Mouse (Mus musculus): ENCODE data around the gene Ano2. TPM values are rescaled to one million over a fixed set of nuclear protein-coding genes. Genes with fewer than 3 reads are reported as not detected.

Gene Ano2
- polyA plus RNA-seq, 1 experiment from 2014 or later = 0.70 TPM

- no peak for ATAC-seq (ENCODE audit: low FRiP score)
- 88% methylated on average over 2 of the region's 2 CpGs for WGBS
These were observed 26.3 kb upstream of the Ano2 start for GRCm38 (mm10) chr6:125663906-125664305.

GRCm38 (mm10) chr6:125671835-125672234 lies 18.4 kb upstream of the Ano2 start:
- Histone ChIP-seq H3K9ac (no peak overlapping the region), H3K4me2 (replicated peaks) (no peak overlapping the region), H3K4me3 (replicated peaks; ENCODE audit: low read length) (no peak overlapping the region), H3K4me1 (replicated peaks; ENCODE audit: control insufficient read depth, insufficient read depth, low read length) (no peaks in the 10 kb centered on the region), H3K27ac (no peak overlapping the region), H3K36me3 (replicated peaks; ENCODE audit: control insufficient read depth, insufficient read depth) (no peaks in the 10 kb centered on the region), H3K27me3 (ENCODE audit: control insufficient read depth, insufficient read depth, low read length) (no peaks in the 10 kb centered on the region), H3K9me3 (ENCODE audit: control insufficient read depth, low read length) (no peaks in the 10 kb centered on the region)
- DNase-seq (ENCODE audit: low spot score) = no peak
- no peak for ATAC-seq (ENCODE audit: low FRiP score)
- WGBS = 92% methylated on average over 3 of the region's 3 CpGs

More at GRCm38 (mm10) chr6:125663906-125664305, 26.3 kb upstream of the Ano2 start:
- H3K27me3 ChIP-seq (ENCODE audit: control insufficient read depth, insufficient read depth, low read length) = no peaks in the 10 kb centered on the region
- DNase-seq (ENCODE audit: low spot score) = no peak
- no peak overlapping the region for H3K27ac ChIP-seq
- no peaks in the 10 kb centered on the region for H3K4me1 ChIP-seq (replicated peaks; ENCODE audit: control insufficient read depth, insufficient read depth, low read length)
- H3K4me3 ChIP-seq (replicated peaks; ENCODE audit: low read length) = no peak overlapping the region
- no peaks in the 10 kb centered on the region for H3K36me3 ChIP-seq (replicated peaks; ENCODE audit: control insufficient read depth, insufficient read depth)
- no peak overlapping the region for H3K9ac ChIP-seq
- no peak overlapping the region for H3K4me2 ChIP-seq (replicated peaks)
- H3K9me3 ChIP-seq (ENCODE audit: control insufficient read depth, low read length) = no peaks in the 10 kb centered on the region

GRCm38 (mm10) chr6:125678492-125678891 lies 11.7 kb upstream of the Ano2 start:
- Histone ChIP-seq H3K4me1 (replicated peaks; ENCODE audit: control insufficient read depth, insufficient read depth, low read length) (no peaks in the 10 kb centered on the region), H3K4me3 (replicated peaks; ENCODE audit: low read length) (no peak overlapping the region), H3K9me3 (ENCODE audit: control insufficient read depth, low read length) (no peaks in the 10 kb centered on the region), H3K36me3 (replicated peaks; ENCODE audit: control insufficient read depth, insufficient read depth) (no peaks in the 10 kb centered on the region), H3K9ac (no peak overlapping the region), H3K27me3 (ENCODE audit: control insufficient read depth, insufficient read depth, low read length) (no peaks in the 10 kb centered on the region), H3K4me2 (replicated peaks) (no peak overlapping the region), H3K27ac (no peak overlapping the region)
- no peak for ATAC-seq (ENCODE audit: low FRiP score)
- 79% methylated on average over 1 of the region's 1 CpGs for WGBS
- DNase-seq (ENCODE audit: low spot score) = no peak

- DNase-seq (ENCODE audit: low spot score) (no peak), ATAC-seq (ENCODE audit: low FRiP score) (no peak)
- WGBS = 69% methylated on average over 11 of the region's 11 CpGs
- Histone ChIP-seq H3K4me1 (replicated peaks; ENCODE audit: control insufficient read depth, insufficient read depth, low read length) (no peaks in the 10 kb centered on the region), H3K4me3 (replicated peaks; ENCODE audit: low read length) (no peak overlapping the region), H3K9me3 (ENCODE audit: control insufficient read depth, low read length) (no peaks in the 10 kb centered on the region), H3K27ac (no peak overlapping the region), H3K9ac (no peak overlapping the region), H3K36me3 (replicated peaks; ENCODE audit: control insufficient read depth, insufficient read depth) (no peaks in the 10 kb centered on the region), H3K27me3 (ENCODE audit: control insufficient read depth, insufficient read depth, low read length) (no peaks in the 10 kb centered on the region), H3K4me2 (replicated peaks) (no peak overlapping the region)
These were observed 9.6 kb upstream of the Ano2 start for GRCm38 (mm10) chr6:125680613-125681012.

GRCm38 (mm10) chr6:125685420-125685819 lies 4.8 kb upstream of the Ano2 start:
- Histone ChIP-seq H3K4me3 (replicated peaks; ENCODE audit: low read length) (no peak overlapping the region), H3K36me3 (replicated peaks; ENCODE audit: control insufficient read depth, insufficient read depth) (no peaks in the 10 kb centered on the region), H3K9ac (no peak overlapping the region), H3K27me3 (ENCODE audit: control insufficient read depth, insufficient read depth, low read length) (no peaks in the 10 kb centered on the region), H3K9me3 (ENCODE audit: control insufficient read depth, low read length) (no peaks in the 10 kb centered on the region), H3K27ac (no peak overlapping the region), H3K4me1 (replicated peaks; ENCODE audit: control insufficient read depth, insufficient read depth, low read length) (0 out of 2 replicates have a peak, but pooled peaks cover 4% of the 10 kb centered on the region), H3K4me2 (replicated peaks) (no peak overlapping the region)
- ATAC-seq (ENCODE audit: low FRiP score) (no peak), DNase-seq (ENCODE audit: low spot score) (no peak)

- DNase-seq (ENCODE audit: low spot score) (no peak), ATAC-seq (ENCODE audit: low FRiP score) (no peak)
These were observed 2.2 kb upstream of the Ano2 start for GRCm38 (mm10) chr6:125687986-125688385.

GRCm38 (mm10) chr6:125701146-125701545 lies 10.9 kb downstream of the Ano2 start:
- no peaks in the 10 kb centered on the region for H3K36me3 ChIP-seq (replicated peaks; ENCODE audit: control insufficient read depth, insufficient read depth)
- DNase-seq (ENCODE audit: low spot score) (no peak), ATAC-seq (ENCODE audit: low FRiP score) (no peak)
- H3K4me1 ChIP-seq (replicated peaks; ENCODE audit: control insufficient read depth, insufficient read depth, low read length) = no peaks in the 10 kb centered on the region
- no peak overlapping the region for H3K9ac ChIP-seq
- H3K27ac ChIP-seq = no peak overlapping the region
- H3K4me3 ChIP-seq (replicated peaks; ENCODE audit: low read length) = no peak overlapping the region
- H3K9me3 ChIP-seq (ENCODE audit: control insufficient read depth, low read length) = no peaks in the 10 kb centered on the region
- H3K27me3 ChIP-seq (ENCODE audit: control insufficient read depth, insufficient read depth, low read length) = no peaks in the 10 kb centered on the region
- no peak overlapping the region for H3K4me2 ChIP-seq (replicated peaks)
- 85% methylated on average over 2 of the region's 2 CpGs for WGBS

More at GRCm38 (mm10) chr6:125687986-125688385, 2.2 kb upstream of the Ano2 start:
- H3K27me3 ChIP-seq (ENCODE audit: control insufficient read depth, insufficient read depth, low read length) = 0 out of 2 replicates have a peak, but pooled peaks cover 7% of the 10 kb centered on the region
- no peaks in the 10 kb centered on the region for H3K36me3 ChIP-seq (replicated peaks; ENCODE audit: control insufficient read depth, insufficient read depth)
- no peak overlapping the region for H3K27ac ChIP-seq
- no peaks in the 10 kb centered on the region for H3K9me3 ChIP-seq (ENCODE audit: control insufficient read depth, low read length)
- no peak overlapping the region for H3K9ac ChIP-seq
- H3K4me1 ChIP-seq (replicated peaks; ENCODE audit: control insufficient read depth, insufficient read depth, low read length) = 0 out of 2 replicates have a peak, but pooled peaks cover 4% of the 10 kb centered on the region
- 57% methylated on average over 1 of the region's 1 CpGs for WGBS
- H3K4me2 ChIP-seq (replicated peaks) = no peak overlapping the region
- no peak overlapping the region for H3K4me3 ChIP-seq (replicated peaks; ENCODE audit: low read length)

- Histone ChIP-seq H3K27me3 (ENCODE audit: control insufficient read depth, insufficient read depth, low read length) (no peaks in the 10 kb centered on the region), H3K4me2 (replicated peaks) (no peak overlapping the region), H3K27ac (no peak overlapping the region), H3K9ac (no peak overlapping the region), H3K36me3 (replicated peaks; ENCODE audit: control insufficient read depth, insufficient read depth) (no peaks in the 10 kb centered on the region), H3K4me3 (replicated peaks; ENCODE audit: low read length) (no peak overlapping the region), H3K4me1 (replicated peaks; ENCODE audit: control insufficient read depth, insufficient read depth, low read length) (no peaks in the 10 kb centered on the region), H3K9me3 (ENCODE audit: control insufficient read depth, low read length) (no peaks in the 10 kb centered on the region)
- ATAC-seq (ENCODE audit: low FRiP score) (no peak), DNase-seq (ENCODE audit: low spot score) (no peak)
- 86% methylated on average over 16 of the region's 16 CpGs for WGBS
These were observed 21.0 kb downstream of the Ano2 start for GRCm38 (mm10) chr6:125711261-125711660.

- 80% methylated on average over 2 of the region's 2 CpGs for WGBS
These were observed 36.2 kb downstream of the Ano2 start for GRCm38 (mm10) chr6:125726408-125726807.

GRCm38 (mm10) chr6:125727484-125727911 lies 37.3 kb downstream of the Ano2 start:
- peak; percentile 24; the same call in 1 of the 2 replicates for ATAC-seq (ENCODE audit: low FRiP score)
- no peak overlapping the region for H3K9ac ChIP-seq
- DNase-seq (ENCODE audit: low spot score) = no peak

More at GRCm38 (mm10) chr6:125726408-125726807, 36.2 kb downstream of the Ano2 start:
- Histone ChIP-seq H3K9me3 (ENCODE audit: control insufficient read depth, low read length) (no peaks in the 10 kb centered on the region), H3K4me2 (replicated peaks) (no peak overlapping the region), H3K36me3 (replicated peaks; ENCODE audit: control insufficient read depth, insufficient read depth) (no peaks in the 10 kb centered on the region), H3K4me1 (replicated peaks; ENCODE audit: control insufficient read depth, insufficient read depth, low read length) (no peaks in the 10 kb centered on the region), H3K9ac (no peak overlapping the region), H3K4me3 (replicated peaks; ENCODE audit: low read length) (no peak overlapping the region), H3K27ac (no peak overlapping the region), H3K27me3 (ENCODE audit: control insufficient read depth, insufficient read depth, low read length) (no peaks in the 10 kb centered on the region)
- DNase-seq (ENCODE audit: low spot score) = no peak
- no peak for ATAC-seq (ENCODE audit: low FRiP score)

More at GRCm38 (mm10) chr6:125727484-125727911, 37.3 kb downstream of the Ano2 start:
- H3K27me3 ChIP-seq (ENCODE audit: control insufficient read depth, insufficient read depth, low read length) = no peaks in the 10 kb centered on the region
- no peaks in the 10 kb centered on the region for H3K9me3 ChIP-seq (ENCODE audit: control insufficient read depth, low read length)
- no peaks in the 10 kb centered on the region for H3K36me3 ChIP-seq (replicated peaks; ENCODE audit: control insufficient read depth, insufficient read depth)
- 70% methylated on average over 5 of the region's 5 CpGs for WGBS
- no peak overlapping the region for H3K4me2 ChIP-seq (replicated peaks)
- H3K27ac ChIP-seq = no peak overlapping the region
- no peak overlapping the region for H3K4me3 ChIP-seq (replicated peaks; ENCODE audit: low read length)
- no peaks in the 10 kb centered on the region for H3K4me1 ChIP-seq (replicated peaks; ENCODE audit: control insufficient read depth, insufficient read depth, low read length)

All from hindbrain, embryonic 14.5 days (tissue).